Mouse (Mus musculus): ENCODE data around the gene Osbpl8. TPM values are rescaled to one million over a fixed set of nuclear protein-coding genes. Genes with fewer than 3 reads are reported as not detected.
"Not testable (repeated sequence)": the region's sequence is repeated elsewhere in the genome, so short reads cannot be mapped to it uniquely, and the experiment has no call there.

Osbpl8 gene
- total RNA-seq (2021): 10 to 100 TPM; 68.2 to 78.9 TPM
- long read RNA-seq, experiment 1, full-length matches to known transcripts: 22 of 35 reads
- long read RNA-seq, experiment 1, partial matches to known transcripts: 7 of 35 reads
- long read RNA-seq, experiment 1, other reads (novel, unspliced or antisense): 6 of 35 reads
- long read RNA-seq, experiment 2, full-length matches to known transcripts: 24 of 38 reads
- long read RNA-seq, experiment 2, partial matches to known transcripts: 5 of 38 reads
- long read RNA-seq, experiment 2, other reads (novel, unspliced or antisense): 9 of 38 reads

DNA sequence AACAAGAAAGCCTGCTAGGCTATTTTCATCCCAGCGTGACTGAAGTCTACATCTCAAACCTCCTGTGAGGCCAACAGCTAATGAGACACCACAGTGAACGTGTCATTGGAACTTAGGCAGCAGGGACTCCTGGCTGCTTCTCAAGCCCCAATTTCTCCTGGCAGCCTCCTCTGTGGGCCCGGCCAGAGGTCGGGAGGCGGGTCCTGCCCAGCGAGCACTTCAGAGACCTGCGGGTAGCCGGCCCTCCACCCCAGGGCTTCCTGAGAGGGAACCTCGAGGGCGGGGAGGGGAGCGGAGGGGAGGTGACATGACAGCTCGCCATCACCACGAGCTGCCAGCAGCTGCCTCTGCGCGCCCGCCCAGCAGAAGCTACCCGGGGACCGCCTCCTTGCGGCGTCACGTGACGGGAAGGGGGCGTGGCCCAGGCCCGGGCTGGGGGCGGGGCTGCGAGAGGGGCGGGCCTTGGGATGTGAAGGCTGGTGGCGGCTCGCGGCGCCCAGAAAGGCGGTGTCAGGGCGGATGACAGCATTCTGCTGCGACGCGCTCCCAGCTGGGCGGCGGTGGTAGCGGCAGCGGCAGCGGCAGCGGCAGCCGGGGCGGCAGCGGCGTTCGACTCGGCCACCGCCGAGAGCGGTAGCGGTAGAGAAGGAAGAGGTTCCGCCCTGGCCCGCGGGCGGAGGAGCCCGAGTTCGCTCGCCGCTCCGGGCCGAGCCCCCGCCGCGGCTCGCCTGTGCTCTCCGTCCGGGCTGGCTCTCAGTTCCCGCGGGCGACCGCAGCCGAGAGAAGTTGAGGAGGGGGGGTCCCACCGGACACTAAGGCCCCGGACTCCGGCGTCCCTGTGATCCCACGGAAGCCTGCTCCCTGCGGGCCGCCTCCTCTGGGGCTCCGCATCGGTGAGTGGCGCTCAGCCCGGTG is at the start of gene Osbpl8:
Gene Osbpl8, plus strand, starts transcription at position 449 of the 915 bp plus-strand sequence.
- intact Hi-C loops (cut with DNase I): loop anchor here (5.0 to 10.0 kb wide), 2 partner anchors 152 to 310 kb away; partner anchors contain the start of genes Nap1l1 and Zdhhc17
- peak; percentile 100 for DNase-seq

DNA sequence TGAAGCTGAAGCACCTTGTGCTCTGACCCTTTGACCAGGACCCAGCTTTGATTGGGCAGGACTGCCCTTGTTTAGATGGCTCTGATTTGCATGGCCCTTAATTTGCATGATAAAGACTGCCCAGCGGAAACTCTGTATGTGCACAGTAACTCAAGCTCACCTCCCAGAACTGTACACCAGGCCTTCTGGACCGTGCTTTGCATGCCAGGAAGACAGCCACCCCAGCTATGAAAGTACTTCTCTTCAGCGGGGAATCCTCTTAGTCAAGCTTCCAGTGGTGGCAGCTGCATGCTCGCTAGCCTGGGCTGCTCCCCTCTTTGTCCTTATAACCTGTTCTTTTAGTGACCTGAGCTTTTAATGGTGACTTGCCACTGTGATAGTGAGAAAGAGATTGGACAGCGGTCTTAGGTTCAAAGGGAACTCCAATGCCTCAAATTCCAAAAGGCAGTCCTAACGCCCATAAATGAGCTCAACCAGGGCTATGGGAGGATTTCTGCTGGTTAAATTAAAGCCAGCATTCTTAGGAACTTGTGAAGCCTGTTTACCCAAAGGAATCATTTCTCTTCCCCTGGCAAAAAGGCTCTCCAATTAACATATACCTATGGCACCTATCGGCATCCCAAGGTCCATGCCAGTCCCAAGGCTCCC is 47.2 kb upstream of the Osbpl8 start:
- DNase-seq: no peak
- intact Hi-C loops (cut with DNase I): no loop called here

DNA sequence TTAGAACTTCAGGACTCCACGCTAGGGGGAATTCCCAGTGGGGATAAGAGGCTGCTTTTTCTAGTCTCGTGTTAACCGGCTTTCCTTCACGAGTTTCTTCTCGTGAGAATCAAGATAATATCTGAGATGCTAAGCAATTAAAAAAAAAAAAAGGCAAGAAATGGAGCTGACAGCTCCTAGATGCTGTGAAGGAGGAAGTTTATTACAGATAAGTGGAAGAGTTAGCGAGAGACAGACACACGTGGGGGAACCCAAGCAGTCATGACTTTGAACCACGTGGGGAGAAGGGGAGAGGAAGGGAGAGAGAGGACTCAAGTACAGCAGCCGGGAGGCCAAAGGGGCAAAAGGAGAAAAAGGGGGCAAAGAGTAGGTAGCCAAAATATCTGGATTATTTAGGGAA is 46.3 kb upstream of the Osbpl8 start:
- DNase-seq: no peak
- intact Hi-C loops (cut with DNase I): no loop called here

DNA sequence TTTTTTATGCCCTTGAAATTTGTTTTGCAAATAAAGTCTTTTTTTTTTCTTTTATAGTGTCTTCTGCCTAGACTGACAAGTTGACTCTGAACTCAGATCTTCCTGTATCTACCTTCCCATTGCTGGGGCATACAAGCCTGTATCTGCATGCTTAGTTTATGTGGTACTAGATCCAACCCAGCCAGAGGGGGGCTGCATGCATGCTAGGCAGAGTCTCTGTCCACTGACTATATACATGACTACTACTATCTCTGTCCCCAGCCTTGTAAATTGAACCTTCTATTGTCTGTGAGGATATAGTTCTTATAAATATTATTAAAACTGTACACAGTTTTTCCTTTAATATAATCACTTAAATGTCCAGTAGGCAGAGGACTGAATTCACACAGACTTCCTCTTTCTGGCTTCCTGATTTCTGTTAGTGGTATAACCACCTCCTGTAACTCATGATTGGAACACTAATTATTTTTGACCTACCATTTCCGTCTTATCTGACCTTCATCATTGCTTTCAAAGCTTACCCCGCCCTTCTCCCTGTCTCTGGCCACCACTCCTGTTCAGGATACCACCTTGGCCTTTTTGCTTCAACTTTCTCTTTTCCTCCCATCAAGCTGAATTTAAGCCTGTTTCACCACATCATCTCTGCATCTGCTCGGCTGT is 45.4 kb upstream of the Osbpl8 start:
- intact Hi-C loops (cut with DNase I): no loop called here
- no peak for DNase-seq

DNA sequence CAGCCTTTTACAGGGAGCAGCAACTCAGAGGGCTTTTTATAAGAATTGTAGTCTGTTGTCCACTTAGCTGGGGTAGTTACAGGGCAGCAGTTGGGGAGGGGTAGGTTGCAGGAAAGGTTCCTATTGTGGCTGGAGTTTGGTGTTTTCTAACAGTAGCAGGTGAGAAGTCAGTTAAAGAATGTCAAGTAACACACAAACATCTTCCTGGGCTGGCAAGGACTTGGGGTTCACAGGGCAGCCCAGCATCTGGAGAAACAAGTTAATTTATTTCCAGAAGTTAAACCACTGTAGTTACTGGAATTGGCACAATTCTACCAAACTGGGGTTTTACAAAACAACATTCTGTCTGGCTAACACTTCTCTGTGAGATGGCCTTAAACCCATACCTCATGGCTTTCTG is 44.8 kb upstream of the Osbpl8 start:
- no peak for DNase-seq
- intact Hi-C loops (cut with DNase I): no loop called here

DNA sequence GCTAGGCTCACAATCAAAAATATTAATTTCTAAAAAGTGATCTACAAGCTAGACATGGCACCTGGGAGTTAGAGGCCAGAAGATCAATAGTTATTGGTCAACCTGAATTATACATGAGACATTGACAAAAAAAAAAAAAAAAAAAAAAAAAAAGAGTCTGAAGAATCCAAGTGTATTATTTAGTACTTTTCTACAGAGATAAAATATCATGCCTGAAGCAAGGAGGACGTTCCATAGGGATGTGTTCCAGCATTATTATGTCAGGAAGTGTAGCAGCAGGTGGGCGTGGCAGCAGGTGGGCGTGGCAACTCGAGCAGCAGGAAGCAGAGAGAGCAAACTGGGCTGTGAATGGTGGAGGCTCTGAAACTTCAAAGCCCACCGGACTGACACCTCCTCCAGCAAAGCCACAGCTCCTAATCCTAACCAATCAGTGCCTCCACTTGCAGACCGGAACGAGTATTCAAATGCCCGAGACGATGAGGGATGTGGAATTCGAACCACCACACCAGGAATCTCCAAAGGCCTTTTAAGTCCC is 41.6 kb upstream of the Osbpl8 start:
- no peak for DNase-seq
- intact Hi-C loops (cut with DNase I): no loop called here

DNA sequence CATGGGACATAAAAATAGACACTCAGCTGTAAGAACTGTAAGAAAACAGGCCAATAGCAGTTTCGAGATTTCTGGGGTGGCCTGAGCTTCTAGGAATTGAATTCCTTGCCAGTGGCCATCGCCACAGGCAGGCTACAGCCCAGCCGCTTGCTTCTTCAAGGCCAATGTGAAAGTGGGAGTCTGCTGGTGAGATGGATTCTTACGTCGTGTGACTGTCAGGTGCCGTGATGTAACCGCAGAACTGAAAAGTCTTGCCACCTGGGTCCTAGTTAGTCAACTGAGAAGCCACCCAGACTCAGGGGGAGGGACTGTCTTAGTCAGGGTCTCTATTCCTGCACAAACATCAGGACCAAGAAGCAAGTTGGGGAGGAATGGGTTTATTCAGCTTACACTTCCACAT is 40.4 kb upstream of the Osbpl8 start:
- intact Hi-C loops (cut with DNase I): no loop called here
- DNase-seq: no peak

DNA sequence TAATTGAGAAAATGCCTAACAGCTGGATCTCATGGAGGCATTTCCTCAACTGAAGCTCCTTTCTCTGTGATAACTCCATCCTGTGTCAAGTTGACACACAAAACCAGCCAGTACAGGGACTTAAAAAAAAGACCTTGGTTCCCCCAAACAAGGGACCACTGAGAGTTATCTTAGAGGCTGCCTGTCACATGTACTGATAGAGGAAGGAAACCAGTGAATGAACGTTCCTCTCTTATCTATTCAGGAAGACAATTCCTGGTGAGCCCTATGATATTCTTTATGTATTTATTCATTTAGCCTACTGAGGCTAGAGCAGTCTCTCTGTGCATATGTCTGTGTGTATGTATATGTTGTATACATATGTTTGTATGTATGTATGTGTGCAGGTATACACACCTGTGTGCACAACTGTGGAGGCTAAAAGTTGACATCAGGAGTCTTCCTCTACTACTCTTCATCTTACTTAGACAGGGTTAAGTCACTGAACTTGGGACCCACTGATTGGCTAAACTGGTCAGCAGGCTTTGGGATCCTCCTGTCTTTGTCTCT is 39.7 kb upstream of the Osbpl8 start:
- intact Hi-C loops (cut with DNase I): no loop called here
- DNase-seq: no peak

DNA sequence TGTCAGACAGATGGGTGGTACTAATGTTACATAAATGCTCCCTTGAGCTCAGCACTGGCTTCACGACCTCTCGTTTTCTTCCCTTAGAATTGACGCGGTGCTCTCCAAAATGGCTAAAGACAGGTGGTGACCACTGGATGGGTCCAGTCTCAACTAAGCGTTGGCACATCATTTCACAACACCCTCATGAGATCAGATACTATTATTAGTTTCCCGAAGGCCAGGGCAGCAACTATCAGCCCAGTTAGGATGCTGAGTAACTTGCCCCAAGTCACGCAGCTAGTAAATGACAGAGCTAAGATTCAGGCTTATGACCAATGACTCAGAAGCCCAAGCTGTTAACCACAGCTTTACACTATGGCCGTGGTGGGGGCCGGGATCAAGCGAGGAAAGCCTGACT is 37.2 kb upstream of the Osbpl8 start:
- intact Hi-C loops (cut with DNase I): no loop called here
- DNase-seq: no peak

DNA sequence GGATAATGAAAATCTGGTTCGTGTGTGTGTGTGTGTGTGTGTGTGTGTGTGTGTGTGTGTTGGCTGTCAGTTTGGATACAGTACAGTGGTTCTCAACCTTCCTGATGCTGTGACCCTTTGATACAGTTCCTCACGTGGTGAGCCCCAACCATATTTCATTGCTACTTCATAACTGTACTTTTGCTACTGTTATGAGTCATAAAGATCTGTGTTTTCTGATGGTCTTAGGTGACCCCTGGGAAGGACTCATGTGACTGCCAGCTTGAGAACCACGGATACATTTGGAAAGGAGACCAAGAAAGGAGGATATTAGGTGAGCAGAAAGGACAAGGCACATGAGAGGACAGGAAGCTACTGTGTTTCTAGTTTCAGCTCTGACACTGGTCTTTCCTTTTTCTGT is 36.1 kb upstream of the Osbpl8 start:
- intact Hi-C loops (cut with DNase I): no loop called here
- no peak for DNase-seq

DNA sequence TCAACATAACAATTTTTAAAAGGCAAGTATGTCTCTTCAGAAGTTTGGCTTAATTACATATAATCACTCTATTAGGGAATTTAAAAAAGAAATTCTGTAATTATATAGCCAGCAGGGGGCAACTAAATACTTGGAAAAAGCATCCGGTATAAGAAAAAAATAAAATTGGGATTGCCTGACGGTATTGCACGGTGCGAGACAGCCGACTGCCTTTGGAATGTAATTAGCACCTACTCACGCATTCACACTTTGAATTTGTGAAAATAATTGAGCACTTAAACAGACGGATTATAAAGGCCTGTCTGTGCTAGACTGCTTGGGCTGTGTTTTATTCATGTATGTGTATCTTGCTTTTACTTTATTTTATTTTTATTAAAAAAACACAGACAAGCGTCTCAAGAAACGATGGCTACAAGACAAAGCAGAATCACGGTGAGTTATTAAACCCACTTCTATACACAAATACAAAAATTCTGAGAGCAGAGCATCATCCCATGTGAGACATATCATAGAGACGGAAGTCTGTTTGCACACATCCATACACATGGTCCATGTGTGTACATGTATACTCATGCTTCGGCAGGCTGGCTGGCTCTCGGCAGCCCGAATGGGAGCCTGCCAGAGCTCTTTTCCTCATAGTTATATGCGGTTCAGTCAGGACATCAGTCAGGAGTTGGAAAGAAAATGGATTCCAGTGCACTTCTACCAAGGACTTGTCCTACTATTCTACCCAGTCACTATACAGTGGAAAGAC is 34.5 kb upstream of the Osbpl8 start:
- intact Hi-C loops (cut with DNase I): no loop called here

DNA sequence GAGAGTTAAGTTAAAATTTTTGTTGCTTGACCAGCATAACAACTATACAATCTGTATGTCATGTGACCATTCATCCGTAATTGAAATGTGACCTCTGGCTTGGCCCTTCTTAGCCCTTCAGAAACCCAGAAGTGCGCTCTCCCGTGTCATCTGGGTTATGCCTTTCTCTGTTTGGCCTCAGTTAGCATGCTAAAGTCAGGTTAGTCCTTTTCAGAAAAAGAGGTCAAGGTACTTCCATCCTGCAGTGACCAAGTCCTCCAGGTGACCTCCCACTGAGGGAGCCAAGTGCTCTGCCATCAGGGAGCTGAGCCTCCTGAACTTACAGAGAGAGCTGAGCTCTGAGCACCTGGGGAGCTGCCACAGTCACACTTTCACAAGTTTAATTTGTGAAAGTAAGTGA is 33.7 kb upstream of the Osbpl8 start:
- intact Hi-C loops (cut with DNase I): no loop called here
- no peak for DNase-seq

More for the DNA sequence above, 34.5 kb upstream of the Osbpl8 start:
- no peak for DNase-seq

DNA sequence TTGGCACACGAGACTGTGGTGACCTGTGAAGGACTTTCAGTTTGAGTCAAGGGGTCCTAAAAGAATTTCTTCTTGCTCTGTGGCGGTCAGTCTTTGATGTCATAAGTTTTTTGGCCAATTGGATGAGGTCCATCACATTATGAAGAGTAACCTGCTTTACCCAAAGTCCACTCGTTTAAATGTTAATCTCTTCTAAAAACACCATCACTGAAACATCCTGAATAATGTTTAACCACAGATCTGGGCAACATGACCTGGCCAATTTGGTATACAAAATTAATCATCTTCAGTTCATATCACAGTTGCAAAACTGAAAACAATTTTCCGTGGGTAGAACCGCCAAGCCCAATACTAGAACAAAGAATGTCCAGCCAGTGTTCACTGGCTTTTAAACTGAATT is 31.3 kb upstream of the Osbpl8 start:
- intact Hi-C loops (cut with DNase I): no loop called here
- DNase-seq: no peak

DNA sequence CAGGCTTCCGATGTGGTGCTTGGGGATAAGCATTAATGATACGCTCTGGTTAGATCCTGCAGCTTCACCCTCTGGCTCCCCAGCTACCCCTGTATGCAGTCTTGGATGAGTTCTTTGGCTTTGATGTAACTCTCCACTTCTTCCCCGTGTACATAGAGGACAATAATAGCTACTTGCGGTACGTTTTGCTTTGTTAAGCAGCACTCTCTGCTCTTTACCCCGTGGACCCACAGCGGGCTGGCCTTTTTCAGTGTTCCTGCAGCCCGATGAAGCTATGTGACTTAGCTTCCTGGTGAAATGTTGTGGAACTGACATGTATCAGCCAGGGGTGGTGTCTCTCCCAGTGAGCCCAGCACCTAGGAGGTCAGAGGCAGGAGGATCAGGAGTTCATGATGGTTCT is 30.6 kb upstream of the Osbpl8 start:
- no peak for DNase-seq
- intact Hi-C loops (cut with DNase I): no loop called here

DNA sequence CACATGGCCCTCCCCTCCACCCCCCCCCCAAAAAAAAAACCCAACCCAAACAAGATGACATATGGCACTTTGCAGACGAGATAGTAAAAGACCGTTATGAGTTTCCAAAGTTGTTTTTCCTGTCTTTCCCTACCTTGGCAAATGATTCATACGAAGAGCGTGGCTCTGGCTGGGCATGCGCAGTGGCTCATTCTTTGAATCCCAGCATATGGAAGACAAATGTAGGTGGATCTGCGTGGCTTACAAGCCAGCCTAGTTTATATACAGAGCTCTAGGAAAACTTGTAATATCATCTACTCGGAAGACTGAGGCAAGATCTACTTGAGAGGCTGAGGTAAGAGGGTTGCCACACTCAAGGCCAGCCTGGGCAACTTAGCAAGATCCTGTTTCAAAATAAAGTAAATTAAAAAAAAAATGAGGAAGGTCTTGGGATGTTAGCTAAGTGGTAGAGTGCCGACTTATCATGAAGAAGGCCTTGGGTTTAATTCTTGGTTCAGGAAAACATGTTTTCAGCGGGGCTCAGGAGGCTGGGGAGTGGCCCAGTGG is 30.1 kb upstream of the Osbpl8 start:
- intact Hi-C loops (cut with DNase I): no loop called here
- no peak for DNase-seq

DNA sequence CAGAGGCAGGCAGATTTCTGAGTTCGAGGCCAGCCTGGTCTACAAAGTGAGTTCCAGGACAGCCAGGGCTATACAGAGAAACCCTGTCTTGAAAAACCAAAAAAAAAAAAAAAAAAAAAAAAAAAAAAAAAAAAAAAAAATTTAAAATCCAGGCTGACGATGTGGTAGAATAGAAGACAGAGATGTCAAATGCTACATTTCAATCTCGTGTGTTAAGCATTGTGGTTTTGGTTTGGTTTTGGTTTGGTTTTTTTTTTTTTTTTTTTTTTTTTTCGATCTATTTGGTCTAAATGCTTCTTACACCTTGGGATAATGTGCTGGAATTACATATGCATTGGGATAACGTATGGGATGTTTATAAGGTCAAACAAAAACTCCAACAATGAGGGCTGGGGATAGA is 28.2 kb upstream of the Osbpl8 start:
- DNase-seq; intact Hi-C loops (cut with DNase I): not testable (repeated sequence)

DNA sequence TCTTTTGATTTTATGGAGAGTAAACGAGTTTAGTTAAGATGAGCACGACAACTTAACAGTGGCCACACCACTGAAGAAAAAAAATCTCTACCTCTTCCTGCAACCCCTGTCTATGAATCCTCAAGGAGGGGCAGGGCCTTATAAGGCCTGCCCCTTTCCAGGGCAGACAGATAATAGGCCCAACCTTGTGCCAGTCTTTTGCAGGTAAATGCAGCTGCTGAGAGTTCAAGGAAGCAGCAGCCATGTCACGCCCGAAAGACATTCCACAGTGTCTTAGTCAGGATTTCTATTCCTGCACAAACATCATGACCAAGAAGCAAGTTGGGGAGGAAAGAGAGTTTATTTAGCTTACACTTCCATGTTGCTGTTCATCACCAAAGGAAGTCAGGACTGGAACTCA is 26.6 kb upstream of the Osbpl8 start:
- intact Hi-C loops (cut with DNase I): no loop called here
- DNase-seq: no peak

DNA sequence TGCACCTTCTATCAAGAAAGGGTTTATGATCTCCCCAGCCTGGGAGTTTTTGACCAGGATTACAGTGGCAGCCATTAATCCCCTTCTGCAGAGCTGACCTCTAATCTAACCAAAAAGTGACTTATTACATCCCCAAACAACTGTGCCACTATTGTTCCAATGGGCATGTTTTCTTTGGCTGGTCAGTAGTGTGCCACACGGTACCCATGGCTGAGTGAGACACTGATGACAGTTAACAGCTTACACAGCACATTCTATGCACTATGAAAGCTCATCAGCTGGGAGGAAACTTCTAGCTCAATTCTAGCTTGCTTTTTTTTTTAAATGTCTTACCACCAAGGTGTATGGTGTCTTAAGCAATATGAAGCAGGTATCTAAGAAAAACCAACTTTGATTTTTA is 25.4 kb upstream of the Osbpl8 start:
- DNase-seq: no peak
- intact Hi-C loops (cut with DNase I): no loop called here

DNA sequence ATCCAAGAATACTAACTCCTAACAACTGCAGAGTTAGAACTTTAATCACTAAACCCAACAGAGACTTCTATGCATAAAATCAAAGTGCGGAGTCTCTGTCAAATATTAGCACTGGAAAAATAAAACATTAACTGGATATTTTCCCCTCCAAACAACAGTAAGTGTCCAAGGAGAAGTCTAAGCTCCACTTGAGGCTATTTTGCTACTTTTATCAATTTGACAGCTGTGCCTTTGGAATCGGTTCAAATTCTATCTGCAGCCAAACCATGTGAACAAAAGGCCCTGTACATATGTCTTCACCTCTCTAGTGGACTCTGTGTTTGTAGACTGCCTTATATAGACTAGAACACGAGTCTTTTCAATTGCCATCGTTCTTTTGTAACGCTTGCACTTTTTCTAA is 24.7 kb upstream of the Osbpl8 start:
- peak in 1 of 2 experiments; percentile 43 for DNase-seq
- intact Hi-C loops (cut with DNase I): no loop called here
